ENCODE assay signal across 28 mouse cellular contexts in genomic region chr1:71645466-71645865, GRCm38 (mm10).
"Had no signal": no experiment of that assay in that cellular context is flagged by ENCODE, and none has a peak within 500 bp of the region (broad histone marks: within the 10 kb centered on the region; RNA-seq: fewer than 3 reads in every experiment).

No protein-coding gene starts in this region.

- H3K9ac ChIP-seq: heart, embryonic 13.5 days; heart, embryonic 15.5 days; hindbrain, embryonic 13.5 days; hindbrain, embryonic 15.5 days; kidney, embryonic 15.5 days; limb, embryonic 13.5 days; limb, embryonic 15.5 days; liver, embryonic 13.5 days; liver, embryonic 15.5 days had no signal

- H3K4me2 ChIP-seq: heart, embryonic 11.5 days; heart, embryonic 13.5 days; heart, embryonic 15.5 days; hindbrain, embryonic 13.5 days; hindbrain, embryonic 15.5 days; kidney, embryonic 15.5 days; limb, embryonic 13.5 days; limb, embryonic 15.5 days; liver, embryonic 11.5 days; liver, embryonic 13.5 days; liver, embryonic 15.5 days had no signal

- H3K27ac ChIP-seq: gastrocnemius, adult 2 months; heart, embryonic 13.5 days; heart, embryonic 15.5 days; hindbrain, embryonic 13.5 days; hindbrain, embryonic 15.5 days; hindbrain, postnatal 0 days; kidney, embryonic 15.5 days; kidney, postnatal 0 days; left cerebral cortex, adult 2 months; limb, embryonic 13.5 days; limb, embryonic 15.5 days; liver, embryonic 13.5 days; liver, embryonic 15.5 days had no signal

- ATAC-seq: hindbrain, postnatal 0 days; intestine, embryonic 16.5 days had no signal

- H3K36me3 ChIP-seq: hindbrain, embryonic 15.5 days had no signal

- H3K4me1 ChIP-seq: hindbrain, embryonic 13.5 days; hindbrain, embryonic 15.5 days had no signal

- H3K4me3 ChIP-seq: gastrocnemius, adult 2 months; heart, embryonic 13.5 days; heart, embryonic 15.5 days; hindbrain, embryonic 13.5 days; hindbrain, embryonic 15.5 days; kidney, embryonic 15.5 days; left cerebral cortex, adult 2 months; limb, embryonic 13.5 days; limb, embryonic 15.5 days; liver, embryonic 13.5 days; liver, embryonic 15.5 days had no signal

- H3K27me3 ChIP-seq: heart, embryonic 13.5 days; heart, embryonic 15.5 days; hindbrain, embryonic 13.5 days; hindbrain, embryonic 15.5 days; kidney, embryonic 15.5 days; limb, embryonic 13.5 days; limb, embryonic 15.5 days; liver, embryonic 15.5 days had no signal

- DNase-seq: gastrocnemius, adult 2 months; gastrocnemius, postnatal 10 days; gastrocnemius, postnatal 25 days; heart, adult 18-20 months; heart, postnatal 14 days; heart, postnatal 36 days; kidney, adult 11 months; kidney, adult 2 months; kidney, adult 9 months; kidney, postnatal 14 days; kidney, postnatal 36 days; layer of hippocampus, adult 9-11 months; left cerebral cortex, postnatal 4 days; liver, embryonic 13.5 days had no signal

- H3K9me3 ChIP-seq: heart, embryonic 13.5 days; heart, embryonic 15.5 days; hindbrain, embryonic 13.5 days; hindbrain, embryonic 15.5 days; kidney, embryonic 15.5 days; limb, embryonic 13.5 days; limb, embryonic 15.5 days; liver, embryonic 13.5 days; liver, embryonic 15.5 days had no signal
